Mouse (Mus musculus) embryonic facial prominence, embryonic 12.5 days (tissue): ENCODE data around the gene Nob1. TPM values are rescaled to one million over a fixed set of nuclear protein-coding genes. Genes with fewer than 3 reads are reported as not detected.

ENCODE experiments used
- ATAC-seq: fragments of 200-750 bp; cut with Nextera tagmentation; 2 replicates; pipeline ENCODE4 v1.8.0; 2017; ENCODE audit not compliant: insufficient number of reproducible peaks, insufficient read depth, low FRiP score, low TSS enrichment
- H3K27ac ChIP-seq: fragments of 300-500 bp; sonication (generic); 2 replicates; pipeline ENCODE4 v1.5.1; 2016; ENCODE audit warnings: mild to moderate bottlenecking
- H3K27me3 ChIP-seq: fragments of 300-500 bp; sonication (generic); 2 replicates; pipeline ENCODE4 v1.6.1; 2016; ENCODE audit warnings: mild to moderate bottlenecking, moderate library complexity
- H3K36me3 ChIP-seq: fragments of 300-500 bp; sonication (generic); 2 replicates; pipeline ENCODE4 v1.6.1; 2016; ENCODE audit warnings: mild to moderate bottlenecking
- H3K4me1 ChIP-seq: fragments of 300-500 bp; sonication (generic); 2 replicates; pipeline ENCODE4 v1.6.1; 2016
- H3K4me2 ChIP-seq: fragments of 300-500 bp; sonication (generic); replicated peaks from 2 replicates; pipeline ENCODE4 v1.6.1; 2016; ENCODE audit warnings: mild to moderate bottlenecking, moderate library complexity
- H3K4me3 ChIP-seq: fragments of 300-500 bp; sonication (generic); 2 replicates; pipeline ENCODE4 v1.5.1; 2016; ENCODE audit warnings: mild to moderate bottlenecking
- H3K9ac ChIP-seq: fragments of 300-500 bp; sonication (generic); 2 replicates; pipeline ENCODE4 v1.6.1; 2016; ENCODE audit warnings: mild to moderate bottlenecking, moderate library complexity
- H3K9me3 ChIP-seq: fragments of 300-500 bp; sonication (generic); 2 replicates; pipeline ENCODE4 v1.6.1; 2016; ENCODE audit warnings: mild to moderate bottlenecking, moderate library complexity
- WGBS: fragments of 180-500 bp; shearing (Covaris S2); methylation state at CpG from one replicate; pipeline ENCODE4 v1.1.7; 2016; 5-methylcytosine and 5-hydroxymethylcytosine counted together
- polyA plus RNA-seq: library from polyadenylated mRNA; unstranded; fragments of >200 nt; fragmentation: Nextera tagmentation; extraction: Ambion mirVana; gene quantifications from 2 replicates; pipeline ENCODE4 v1.2.1, GENCODE M21; 2016

Gene Nob1
- polyA plus RNA-seq, 1 experiment from 2014 or later, result 98.8 TPM

DNA sequence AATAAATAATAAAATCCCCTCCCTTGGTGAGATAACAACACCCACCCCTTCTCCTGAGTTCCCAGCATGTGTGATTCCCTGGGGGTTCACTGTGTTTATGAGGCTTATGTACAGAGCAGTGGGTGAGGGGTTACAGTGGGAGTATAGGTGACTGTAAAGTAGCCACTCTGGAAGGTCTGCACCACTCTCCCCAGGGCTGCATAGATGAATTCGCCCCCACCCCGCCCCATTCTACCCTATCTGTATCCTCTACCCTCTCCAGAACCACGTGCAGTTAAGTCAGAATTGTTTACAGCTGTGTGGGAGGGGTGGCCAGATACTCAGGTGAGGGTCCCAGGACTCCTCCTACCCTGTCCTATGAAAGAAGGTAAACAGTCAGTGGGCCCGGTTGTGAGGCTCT lies 42.0 kb downstream of the Nob1 start:
- ATAC-seq, result no peak
- peaks cover 23% of the 10 kb centered on the region for H3K36me3 ChIP-seq
- no peak overlapping the region for H3K4me2 ChIP-seq
- H3K9ac ChIP-seq, result no peak overlapping the region
- H3K27ac ChIP-seq, result no peak overlapping the region
- WGBS, result 58% methylated on average over 4 of the region's 4 CpGs
- no peaks in the 10 kb centered on the region for H3K9me3 ChIP-seq
- H3K27me3 ChIP-seq, result no peaks in the 10 kb centered on the region
- H3K4me1 ChIP-seq, result no peaks in the 10 kb centered on the region
- no peak overlapping the region for H3K4me3 ChIP-seq

DNA sequence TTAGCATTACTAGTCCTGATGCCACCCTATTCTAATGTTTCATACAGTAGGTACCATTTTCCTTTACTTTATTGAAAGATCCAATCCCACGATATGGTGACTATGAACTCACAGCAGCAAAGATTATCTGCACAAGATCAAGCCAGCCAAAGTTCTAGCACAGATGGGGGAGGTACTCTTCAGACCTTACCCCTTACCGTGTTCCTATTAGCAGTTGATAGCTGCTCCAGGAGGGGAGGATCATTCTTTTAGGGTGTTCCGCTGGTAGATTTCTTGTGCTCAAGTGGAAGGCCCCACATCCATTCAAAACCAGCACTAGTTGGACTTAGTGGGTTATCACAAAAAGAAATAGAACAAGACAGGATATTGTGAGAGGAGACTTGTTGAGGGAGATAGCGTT lies 43.2 kb downstream of the Nob1 start:
- no peak overlapping the region for H3K9ac ChIP-seq
- H3K4me1 ChIP-seq, result no peaks in the 10 kb centered on the region
- no peak overlapping the region for H3K4me2 ChIP-seq
- H3K36me3 ChIP-seq, result peaks cover 27% of the 10 kb centered on the region
- no peak overlapping the region for H3K4me3 ChIP-seq
- H3K27me3 ChIP-seq, result no peaks in the 10 kb centered on the region
- no peak overlapping the region for H3K27ac ChIP-seq
- no peak for ATAC-seq
- H3K9me3 ChIP-seq, result no peaks in the 10 kb centered on the region
- WGBS, result 94% methylated on average over 4 of the region's 4 CpGs

GRCm38 (mm10) chr8:107380734-107381133 lies 44.1 kb downstream of the Nob1 start:
- Histone ChIP-seq H3K36me3 (peaks cover 27% of the 10 kb centered on the region), H3K4me3 (no peak overlapping the region), H3K27ac (no peak overlapping the region), H3K4me1 (no peaks in the 10 kb centered on the region), H3K27me3 (no peaks in the 10 kb centered on the region), H3K9ac (no peak overlapping the region), H3K4me2 (no peak overlapping the region), H3K9me3 (no peaks in the 10 kb centered on the region)
- WGBS, result 91% methylated on average over 8 of the region's 8 CpGs
- no peak for ATAC-seq

- Histone ChIP-seq H3K4me1 (no peaks in the 10 kb centered on the region), H3K9ac (no peak overlapping the region), H3K4me2 (no peak overlapping the region), H3K9me3 (no peaks in the 10 kb centered on the region), H3K36me3 (peaks cover 31% of the 10 kb centered on the region), H3K4me3 (no peak overlapping the region), H3K27me3 (no peaks in the 10 kb centered on the region), H3K27ac (no peak overlapping the region)
- WGBS, result 89% methylated on average over 3 of the region's 3 CpGs
- no peak for ATAC-seq
Observed at GRCm38 (mm10) chr8:107377346-107377745, 47.5 kb downstream of the Nob1 start.

GRCm38 (mm10) chr8:107370311-107370710 lies 54.5 kb downstream of the Nob1 start:
- Histone ChIP-seq H3K4me2 (no peak overlapping the region), H3K27me3 (no peaks in the 10 kb centered on the region), H3K27ac (no peak overlapping the region), H3K9me3 (no peaks in the 10 kb centered on the region), H3K36me3 (peaks cover 64% of the 10 kb centered on the region), H3K4me3 (no peak overlapping the region), H3K4me1 (no peaks in the 10 kb centered on the region), H3K9ac (no peak overlapping the region)
- WGBS, result 87% methylated on average over 4 of the region's 4 CpGs
- no peak for ATAC-seq

Other genes with a start within 250 kb of the Nob1 start
- gene Nfat5, start 131.6 kb downstream of the Nob1 start, polyA plus RNA-seq, result 21.7 and 23.5 TPM in 2 replicates
- 13.9 and 14.8 TPM in 2 replicates for gene Nqo1, start 21.8 kb downstream of the Nob1 start, polyA plus RNA-seq
- gene Wwp2, start 11.3 kb upstream of the Nob1 start, polyA plus RNA-seq, result 160 and 181 TPM in 2 replicates
- 328 and 342 TPM in 2 replicates for gene Psmd7, start 163.4 kb upstream of the Nob1 start, polyA plus RNA-seq